ENCODE assay signal across 9 mouse cellular contexts in genomic region chr17:73296855-73297254, GRCm38 (mm10).
DNase-seq lines count a peak whose midpoint lies in the region; ATAC-seq and TF ChIP-seq lines count a peak whose summit lies in the region.
"Had no signal": no experiment of that assay in that cellular context is flagged by ENCODE, and none has a peak within 500 bp of the region (broad histone marks: within the 10 kb centered on the region; RNA-seq: fewer than 3 reads in every experiment).

No protein-coding gene starts in this region.

- H3K27me3 ChIP-seq in Patski, result peaks cover 18% of the 10 kb centered on the region
- no peaks in the 10 kb centered on the region for H3K27me3 ChIP-seq in embryonic facial prominence, embryonic 14.5 days (replicated peaks; ENCODE audit: control insufficient read depth, insufficient read depth, low read length)
- no peaks in the 10 kb centered on the region for H3K27me3 ChIP-seq in midbrain, embryonic 11.5 days (ENCODE audit: control insufficient read depth, insufficient read depth, low read length)
- H3K27me3 ChIP-seq in splenic B cell, adult 2 months (ENCODE audit: control insufficient read depth, insufficient read depth, low read length, poor library complexity, severe bottlenecking), result no peaks in the 10 kb centered on the region

- POLR2A ChIA-PET in Patski (lab: Charles Lee), result no interaction called here

- no peak overlapping the region for H3K4me2 ChIP-seq in embryonic facial prominence, embryonic 14.5 days (ENCODE audit: low read depth, low read length)
- no peak overlapping the region for H3K4me2 ChIP-seq in midbrain, embryonic 11.5 days

- ATAC-seq in Patski, result no peak
- 0 out of 2 replicates have a peak, but pooled peaks have one; percentile 50 for ATAC-seq in embryonic facial prominence, embryonic 14.5 days (ENCODE audit: low read depth)
- 0 out of 2 replicates have a peak, but pooled peaks have one; percentile 34 for ATAC-seq in midbrain, embryonic 11.5 days (ENCODE audit: low FRiP score)

- in situ Hi-C loops in Patski (cut with MboI; ENCODE audit: low pct_unique_long_range_greater_than_20kb), result loop anchor here (5.0 kb wide), 1 partner anchor 440 kb away; no protein-coding TSS in a partner anchor

- intact Hi-C loops in heart, postnatal 36 days (cut with DNase I), result loop anchor here (1.0 to 10.0 kb wide), 5 partner anchors 100 to 439 kb away; no protein-coding TSS in a partner anchor

- no peak overlapping the region for H3K27ac ChIP-seq in embryonic facial prominence, embryonic 14.5 days (replicated peaks; ENCODE audit: low read depth, low read length)
- no peak overlapping the region for H3K27ac ChIP-seq in midbrain, embryonic 11.5 days (ENCODE audit: low read depth, low read length)

- no peak overlapping the region for H3K4me3 ChIP-seq in embryonic facial prominence, embryonic 14.5 days (ENCODE audit: low read depth, low read length)
- H3K4me3 ChIP-seq in midbrain, embryonic 11.5 days (ENCODE audit: low read depth, low read length), result no peak overlapping the region

- CTCF ChIA-PET in Patski (lab: Charles Lee), result interaction anchor here (1.2 to 1.7 kb wide), 2 partner anchors 440 to 443 kb away, joined by 3 read pairs; no protein-coding TSS in a partner anchor

- peak; percentile 77 for TF ChIP-seq CTCF in Patski (IDR thresholded peaks at IDR 0.05)

- no peak overlapping the region for H3K9ac ChIP-seq in embryonic facial prominence, embryonic 14.5 days (ENCODE audit: low read depth, low read length)
- H3K9ac ChIP-seq in midbrain, embryonic 11.5 days (ENCODE audit: low read length), result no peak overlapping the region

- H3K9me3 ChIP-seq in embryonic facial prominence, embryonic 14.5 days (ENCODE audit: control insufficient read depth, low read length), result peaks cover 4% of the 10 kb centered on the region; the same call in 1 of the 2 replicates
- H3K9me3 ChIP-seq in midbrain, embryonic 11.5 days (ENCODE audit: control insufficient read depth, low read length), result no peaks in the 10 kb centered on the region
- H3K9me3 ChIP-seq: G1E had no signal

- WGBS in embryonic facial prominence, embryonic 14.5 days, result 31% methylated on average over 4 of the region's 4 CpGs
- 44% methylated on average over 4 of the region's 4 CpGs for WGBS in midbrain, embryonic 11.5 days

- H3K36me3 ChIP-seq in embryonic facial prominence, embryonic 14.5 days (ENCODE audit: control insufficient read depth, insufficient read depth, low read length), result no peaks in the 10 kb centered on the region
- H3K36me3 ChIP-seq in midbrain, embryonic 11.5 days (ENCODE audit: control insufficient read depth, insufficient read depth, low read length), result no peaks in the 10 kb centered on the region
- no peaks in the 10 kb centered on the region for H3K36me3 ChIP-seq in splenic B cell, adult 2 months (ENCODE audit: control insufficient read depth, insufficient read depth, low read length, poor library complexity, severe bottlenecking)
- H3K36me3 ChIP-seq: G1E had no signal

- peak; percentile 83 for DNase-seq in embryo, embryonic 10 days (ENCODE audit: low spot score)
- DNase-seq in embryo, embryonic 9.5 days (ENCODE audit: extremely low spot score), result no peak
- DNase-seq in Patski (ENCODE audit: low read depth, low spot score), result no peak
- DNase-seq in embryonic facial prominence, embryonic 14.5 days (ENCODE audit: low spot score), result peak; percentile 85
- DNase-seq in heart, postnatal 36 days, result peak; percentile 59
- peak; percentile 40 for DNase-seq in left cerebral cortex, adult 11 months (ENCODE audit: low spot score)
- DNase-seq in midbrain, embryonic 11.5 days (ENCODE audit: low spot score, missing footprints), result peak; percentile 80
- peak; percentile 76 for DNase-seq in splenic B cell, adult 2 months (ENCODE audit: low read depth, low spot score)

- no peaks in the 10 kb centered on the region for H3K4me1 ChIP-seq in embryonic facial prominence, embryonic 14.5 days (ENCODE audit: control insufficient read depth, insufficient read depth, low read length)
- no peaks in the 10 kb centered on the region for H3K4me1 ChIP-seq in midbrain, embryonic 11.5 days (ENCODE audit: control insufficient read depth, insufficient read depth, low read length)

Comparison
In these comparisons a context has a peak if more than half of its experiments do, and no peak if none do; other contexts are left out.
1. DNase-seq: peak in embryo, embryonic 10 days (single experiment), embryonic facial prominence, embryonic 14.5 days (single experiment), heart, postnatal 36 days (2 of 2), left cerebral cortex, adult 11 months (single experiment), midbrain, embryonic 11.5 days (single experiment) and splenic B cell, adult 2 months (single experiment); none in embryo, embryonic 9.5 days (single experiment) and Patski (single experiment).